Mouse (Mus musculus) stomach, postnatal 0 days (tissue): ENCODE measurements around the gene Mettl6.
A peak's percentile ranks its signal among the peaks of the same experiment; 100 is the strongest.

Experiments used
- CTCF ChIP-seq: IDR thresholded peaks from 2 replicates; pipeline ENCODE4 v1.5.1; 2016; ENCODE audit warnings: antibody characterized with exemption, low read depth, mild to moderate bottlenecking, moderate library complexity
- EP300 ChIP-seq: optimal IDR thresholded peaks from 2 replicates; pipeline ENCODE3; 2016; ENCODE audit warnings: antibody characterized with exemption

DNA sequence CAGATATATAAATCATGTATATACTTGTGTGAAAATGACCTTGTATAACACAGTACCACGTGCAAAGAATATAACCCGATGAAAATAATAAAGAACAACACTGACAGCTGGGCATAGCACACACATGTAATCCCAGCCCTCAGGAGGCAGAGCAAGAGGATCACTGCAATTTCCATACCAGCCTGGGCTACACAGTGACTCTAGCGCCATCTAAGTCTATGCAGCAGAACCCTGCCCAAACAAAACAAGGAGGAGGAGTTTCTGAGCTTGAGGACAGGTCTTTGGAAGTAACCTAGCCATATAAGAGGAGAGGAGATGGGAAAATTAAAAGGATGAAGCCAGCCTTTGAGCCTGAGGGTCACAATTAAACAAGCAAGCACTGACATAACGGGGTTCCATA is 25.1 kb downstream of the Mettl6 start:
- TF ChIP-seq CTCF (peak; percentile 24), EP300 (no peak)
